Mouse (Mus musculus): ENCODE measurements around the gene Stx11.

- no peak for TF ChIP-seq CTCF (IDR thresholded peaks at IDR 0.05; ENCODE audit: extremely low read depth, insufficient read depth, insufficient read length, insufficient replicate concordance)
- TF ChIP-seq POLR2A (IDR thresholded peaks at IDR 0.05; ENCODE audit: low read depth, low read length) = no peak
These were observed 17.0 kb upstream of the Stx11 start for GRCm38 (mm10) chr10:12981071-12981470.

All from spleen, adult 2 months (tissue).